Mouse (Mus musculus): ENCODE measurements around the gene Lbr. TPM values are rescaled to one million over a fixed set of nuclear protein-coding genes. Genes with fewer than 3 reads are reported as not detected.

Lbr gene
- polyA plus RNA-seq, 1 experiment from 2014 or later = 284 TPM

DNA sequence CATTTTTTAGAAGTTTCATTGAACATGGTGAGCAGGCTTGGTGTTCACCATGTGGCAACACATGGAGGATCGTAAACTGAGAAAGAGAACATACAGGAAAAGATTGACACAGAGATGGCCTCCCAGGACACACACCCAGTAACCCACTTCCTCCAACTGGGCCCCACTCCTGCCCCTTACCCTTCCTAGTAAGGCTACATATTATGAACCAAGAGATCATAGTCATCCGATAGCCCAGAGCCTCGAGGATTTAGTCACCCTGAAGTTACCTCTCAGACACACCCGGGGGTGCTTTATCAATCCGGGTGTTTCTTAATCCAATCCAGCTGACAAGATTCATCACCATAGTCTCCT, 23.0 kb upstream of the Lbr start:
- no peak overlapping the region for H3K4me2 ChIP-seq
- WGBS (ENCODE audit: insufficient replicate concordance) = 38% methylated on average over 5 of the region's 5 CpGs
- no peaks in the 10 kb centered on the region for H3K36me3 ChIP-seq
- ATAC-seq = no peak
- H3K27ac ChIP-seq = no peak overlapping the region; the same call in 1 of the 2 replicates
- H3K9ac ChIP-seq = no peak overlapping the region
- H3K9me3 ChIP-seq (replicated peaks) = no peaks in the 10 kb centered on the region
- peaks cover 37% of the 10 kb centered on the region for H3K4me1 ChIP-seq
- peaks cover 9% of the 10 kb centered on the region; the same call in 1 of the 2 replicates for H3K27me3 ChIP-seq (replicated peaks)
- H3K4me3 ChIP-seq = no peak overlapping the region

DNA sequence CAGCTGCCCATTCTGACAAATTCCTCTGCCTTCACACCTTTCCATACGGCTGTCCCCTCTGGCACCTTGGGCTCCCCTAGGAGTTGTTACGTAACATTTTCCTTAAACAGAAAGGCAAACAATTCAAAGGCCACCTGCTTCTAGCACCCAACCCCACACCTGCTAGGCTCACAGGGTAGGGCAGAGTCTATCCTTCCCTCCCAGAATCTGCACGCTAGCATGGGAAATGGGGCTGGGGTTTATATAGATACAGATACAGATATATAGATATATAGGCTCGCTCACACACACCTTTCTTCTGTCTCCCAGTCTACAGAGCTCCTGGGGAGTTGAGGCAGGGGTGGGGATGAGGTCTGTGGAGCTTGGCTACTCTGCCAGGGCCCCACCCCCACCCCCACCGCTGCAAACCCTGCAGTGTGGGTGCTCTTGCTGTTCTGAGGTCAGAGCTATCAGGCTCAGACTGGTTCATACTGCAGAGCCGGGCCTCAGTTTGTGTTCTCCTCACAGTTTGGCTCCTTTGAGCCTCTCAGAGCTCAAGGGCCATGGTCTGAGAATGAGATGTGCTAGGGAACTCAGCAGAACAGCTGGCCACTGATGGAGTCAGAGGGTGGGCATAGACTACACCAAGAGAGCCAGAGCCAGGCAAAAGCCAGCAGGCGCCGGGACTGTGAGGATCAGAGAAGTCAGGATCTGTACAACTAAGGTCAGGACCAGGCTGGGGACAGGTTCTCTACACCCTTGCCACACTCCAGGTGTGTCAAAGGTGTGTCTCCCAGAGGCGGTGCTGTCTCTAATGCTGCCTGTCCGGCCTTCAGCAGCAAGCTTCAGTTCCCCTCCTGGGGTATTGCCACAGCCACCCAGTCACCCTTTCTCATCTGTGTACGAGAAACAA, 22.4 kb upstream of the Lbr start:
- H3K27me3 ChIP-seq (replicated peaks) = peaks cover 9% of the 10 kb centered on the region; the same call in 1 of the 2 replicates
- ATAC-seq = no peak; the same call in 1 of the 2 replicates
- no peak overlapping the region for H3K4me2 ChIP-seq
- no peaks in the 10 kb centered on the region for H3K9me3 ChIP-seq (replicated peaks)
- no peak overlapping the region for H3K4me3 ChIP-seq
- H3K36me3 ChIP-seq = no peaks in the 10 kb centered on the region
- no peak overlapping the region for H3K27ac ChIP-seq
- 51% methylated on average over 11 of the region's 11 CpGs for WGBS (ENCODE audit: insufficient replicate concordance)
- H3K4me1 ChIP-seq = peaks cover 43% of the 10 kb centered on the region
- H3K9ac ChIP-seq = no peak overlapping the region

DNA sequence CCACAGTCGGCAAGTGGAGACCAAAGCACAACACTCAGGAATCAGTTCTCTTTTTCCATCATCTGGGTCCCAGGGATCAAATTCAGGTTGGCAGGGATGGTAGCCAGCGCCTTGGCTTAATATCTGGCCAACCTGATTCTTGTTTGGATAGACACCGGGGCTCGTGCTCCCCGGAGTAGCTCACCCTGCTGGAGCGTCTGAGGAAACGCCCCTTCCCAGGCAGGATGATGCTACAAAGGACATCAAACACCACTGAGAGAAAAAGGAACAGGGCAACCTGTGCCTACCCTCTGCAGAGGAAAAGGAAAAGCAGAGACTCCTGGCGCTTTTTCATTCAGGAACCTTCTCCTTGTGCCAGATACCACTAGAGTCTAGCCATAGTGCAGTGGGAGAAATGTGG, 20.6 kb upstream of the Lbr start:
- no peak for ATAC-seq
- Histone ChIP-seq H3K36me3 (no peaks in the 10 kb centered on the region), H3K9me3 (replicated peaks) (no peaks in the 10 kb centered on the region), H3K4me2 (no peak overlapping the region), H3K4me1 (peaks cover 45% of the 10 kb centered on the region), H3K27me3 (replicated peaks) (peaks cover 9% of the 10 kb centered on the region; the same call in 1 of the 2 replicates), H3K9ac (no peak overlapping the region), H3K27ac (no peak overlapping the region), H3K4me3 (no peak overlapping the region)
- 41% methylated on average over 8 of the region's 8 CpGs for WGBS (ENCODE audit: insufficient replicate concordance)

DNA sequence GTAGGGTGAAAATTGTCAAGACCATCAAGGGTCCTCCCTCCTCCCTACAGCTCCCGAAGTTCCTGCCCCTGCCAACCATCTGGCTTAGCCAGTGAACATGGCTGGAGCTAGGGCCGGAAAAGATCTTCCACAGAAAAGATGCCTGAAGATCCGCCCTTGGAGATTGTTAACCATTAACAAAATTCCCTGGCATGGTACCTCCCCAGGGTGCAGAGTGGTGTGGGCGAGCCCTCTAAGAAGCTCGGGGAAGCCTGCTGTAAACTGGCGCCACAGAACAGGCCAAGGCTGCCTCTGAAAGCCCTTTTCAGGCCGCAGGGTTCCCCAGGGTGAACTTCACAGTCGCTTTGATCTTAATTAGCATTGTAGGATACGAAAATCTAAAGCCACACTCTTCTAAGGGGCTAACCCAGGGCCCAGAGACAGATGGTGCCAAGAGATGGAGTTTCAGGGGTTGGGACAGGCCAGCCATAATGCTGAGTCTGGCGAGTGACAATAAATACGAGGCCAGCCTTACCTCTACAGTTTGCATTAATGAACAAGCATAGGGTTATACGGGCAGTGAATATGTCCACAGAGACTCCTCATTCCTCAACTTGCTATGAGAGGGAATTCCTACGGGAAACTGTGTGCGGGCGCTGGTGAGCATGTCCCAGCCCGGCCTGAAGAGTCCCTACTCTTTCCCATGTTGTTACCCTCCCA, 20.0 kb upstream of the Lbr start:
- H3K9me3 ChIP-seq (replicated peaks) = no peaks in the 10 kb centered on the region
- peaks cover 45% of the 10 kb centered on the region for H3K4me1 ChIP-seq
- peaks cover 9% of the 10 kb centered on the region; the same call in 1 of the 2 replicates for H3K27me3 ChIP-seq (replicated peaks)
- H3K4me3 ChIP-seq = no peak overlapping the region
- H3K4me2 ChIP-seq = no peak overlapping the region
- ATAC-seq = no peak
- no peak overlapping the region for H3K9ac ChIP-seq
- WGBS (ENCODE audit: insufficient replicate concordance) = 65% methylated on average over 16 of the region's 16 CpGs
- H3K27ac ChIP-seq = no peak overlapping the region
- no peaks in the 10 kb centered on the region for H3K36me3 ChIP-seq

DNA sequence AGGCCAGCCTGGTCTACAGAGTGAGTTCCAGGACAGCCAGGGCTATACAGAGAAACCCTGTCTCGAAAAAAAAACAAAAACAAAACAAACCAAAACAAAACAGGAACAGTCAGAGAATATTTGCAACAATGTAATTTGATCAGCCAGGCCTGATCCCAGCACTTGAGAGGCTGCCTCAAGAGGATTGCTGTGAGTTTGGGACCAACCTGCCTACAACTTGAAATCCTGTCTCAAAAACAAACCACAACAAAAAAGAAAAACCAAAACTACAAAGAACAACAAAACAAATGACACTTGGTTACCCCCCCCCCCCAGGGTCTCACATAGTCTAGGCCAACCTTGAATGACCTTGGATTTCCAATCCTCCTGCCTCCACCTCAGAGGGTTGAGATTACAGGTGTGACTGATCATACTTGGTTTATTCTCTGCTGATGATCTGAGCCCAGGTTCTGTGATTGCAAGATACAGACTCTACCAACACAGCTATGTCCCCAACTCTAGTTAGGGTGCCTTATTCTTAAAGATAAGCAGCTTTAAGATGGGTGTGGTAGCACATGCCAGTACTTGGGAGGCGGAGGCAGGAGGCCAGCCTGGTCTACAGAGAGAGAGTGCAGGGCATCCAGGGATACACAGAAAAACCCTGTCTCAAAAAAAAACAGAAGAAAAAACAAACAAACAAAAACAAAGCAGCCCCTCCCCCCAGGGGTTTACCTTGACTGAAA, 18.5 kb upstream of the Lbr start:
- peak; percentile 83 for ATAC-seq
- H3K9ac ChIP-seq = no peak overlapping the region
- H3K9me3 ChIP-seq (replicated peaks) = no peaks in the 10 kb centered on the region
- no peaks in the 10 kb centered on the region for H3K36me3 ChIP-seq
- H3K27ac ChIP-seq = peak overlapping the region; percentile 64; the same call in 1 of the 2 replicates
- 29% methylated on average over 2 of the region's 2 CpGs for WGBS (ENCODE audit: insufficient replicate concordance)
- peaks cover 9% of the 10 kb centered on the region; the same call in 1 of the 2 replicates for H3K27me3 ChIP-seq (replicated peaks)
- peak overlapping the region; percentile 9; the same call in 1 of the 2 replicates for H3K4me2 ChIP-seq
- no peak overlapping the region for H3K4me3 ChIP-seq
- H3K4me1 ChIP-seq = peaks cover 41% of the 10 kb centered on the region

DNA sequence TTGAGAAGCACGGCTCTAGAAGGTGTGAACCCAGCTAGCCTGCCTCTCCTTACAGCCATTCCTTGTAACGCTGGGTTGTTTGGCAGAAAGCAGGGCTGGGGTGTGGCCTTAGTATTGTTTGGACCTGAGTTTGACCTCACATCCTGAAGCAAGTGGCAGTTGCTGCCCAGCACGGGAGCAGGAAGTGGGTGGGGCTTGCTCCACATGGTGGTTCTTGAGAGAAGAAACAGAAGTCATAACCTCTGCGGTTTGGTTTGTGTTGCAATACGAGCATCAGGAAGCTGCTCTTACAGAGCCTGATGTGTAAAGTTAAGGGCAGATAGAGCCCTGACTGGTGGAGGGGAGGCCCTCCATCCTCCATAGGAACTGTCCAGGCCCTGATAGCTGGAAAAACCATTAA, 17.8 kb upstream of the Lbr start:
- WGBS (ENCODE audit: insufficient replicate concordance) = 3% methylated on average over 5 of the region's 5 CpGs
- peak overlapping the region; percentile 67 for H3K27ac ChIP-seq

DNA sequence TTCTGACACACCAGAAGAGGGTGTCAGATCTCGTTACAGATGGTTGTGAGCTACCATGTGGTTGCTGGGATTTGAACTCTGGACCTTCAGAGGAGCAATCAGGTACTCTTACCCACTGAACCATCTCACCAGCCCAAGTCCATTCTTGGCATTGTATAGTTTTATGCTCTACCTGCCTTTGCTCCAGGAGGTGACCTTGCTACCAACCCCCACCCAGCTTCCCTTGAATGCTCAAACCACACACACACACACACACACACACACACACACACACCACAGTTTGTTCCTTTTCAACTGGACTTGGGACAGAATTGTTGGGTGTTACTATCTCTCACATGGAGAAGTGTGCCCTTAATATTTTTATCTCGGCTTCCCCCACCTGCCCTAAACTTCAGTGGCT, 13.5 kb upstream of the Lbr start:
- WGBS (ENCODE audit: insufficient replicate concordance) = 66% methylated on average over 2 of the region's 2 CpGs
- H3K4me3 ChIP-seq = no peak overlapping the region
- H3K27me3 ChIP-seq (replicated peaks) = peaks cover 16% of the 10 kb centered on the region; the same call in 1 of the 2 replicates
- H3K9me3 ChIP-seq (replicated peaks) = no peaks in the 10 kb centered on the region
- H3K9ac ChIP-seq = no peak overlapping the region
- H3K4me2 ChIP-seq = no peak overlapping the region
- no peaks in the 10 kb centered on the region for H3K36me3 ChIP-seq
- H3K4me1 ChIP-seq = peaks cover 22% of the 10 kb centered on the region
- H3K27ac ChIP-seq = no peak overlapping the region
- ATAC-seq = no peak

More for the DNA sequence above, 17.8 kb upstream of the Lbr start:
- Histone ChIP-seq H3K4me2 (peak overlapping the region; percentile 9), H3K9ac (no peak overlapping the region), H3K36me3 (no peaks in the 10 kb centered on the region), H3K4me3 (no peak overlapping the region), H3K9me3 (replicated peaks) (no peaks in the 10 kb centered on the region), H3K27me3 (replicated peaks) (peaks cover 9% of the 10 kb centered on the region; the same call in 1 of the 2 replicates), H3K4me1 (peaks cover 34% of the 10 kb centered on the region)
- peak; percentile 64 for ATAC-seq

DNA sequence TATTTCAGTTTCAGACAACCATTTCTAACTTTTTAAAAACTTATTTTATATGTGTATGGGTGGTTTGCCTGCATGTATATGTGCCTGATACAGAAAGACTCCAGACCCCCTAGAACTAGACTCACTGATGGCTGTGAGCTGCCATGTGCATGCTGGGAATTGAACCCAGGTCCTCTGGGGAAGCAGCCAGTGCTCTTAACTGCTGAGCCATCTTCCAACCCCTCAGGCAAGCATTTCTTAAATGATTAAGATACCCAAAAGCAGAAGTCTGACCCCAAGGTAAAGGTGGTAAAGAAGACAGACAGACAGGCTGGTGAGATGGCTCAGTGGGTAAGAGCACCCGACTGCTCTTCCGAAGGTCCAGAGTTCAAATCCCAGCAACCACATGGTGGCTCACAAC, 12.0 kb upstream of the Lbr start:
- H3K36me3 ChIP-seq = no peaks in the 10 kb centered on the region
- peaks cover 16% of the 10 kb centered on the region; the same call in 1 of the 2 replicates for H3K27me3 ChIP-seq (replicated peaks)
- ATAC-seq = no peak
- H3K4me2 ChIP-seq = no peak overlapping the region
- no peak overlapping the region for H3K4me3 ChIP-seq
- H3K4me1 ChIP-seq = peaks cover 9% of the 10 kb centered on the region
- 94% methylated on average over 2 of the region's 2 CpGs for WGBS (ENCODE audit: insufficient replicate concordance)
- no peak overlapping the region for H3K9ac ChIP-seq
- no peak overlapping the region for H3K27ac ChIP-seq
- no peaks in the 10 kb centered on the region for H3K9me3 ChIP-seq (replicated peaks)

DNA sequence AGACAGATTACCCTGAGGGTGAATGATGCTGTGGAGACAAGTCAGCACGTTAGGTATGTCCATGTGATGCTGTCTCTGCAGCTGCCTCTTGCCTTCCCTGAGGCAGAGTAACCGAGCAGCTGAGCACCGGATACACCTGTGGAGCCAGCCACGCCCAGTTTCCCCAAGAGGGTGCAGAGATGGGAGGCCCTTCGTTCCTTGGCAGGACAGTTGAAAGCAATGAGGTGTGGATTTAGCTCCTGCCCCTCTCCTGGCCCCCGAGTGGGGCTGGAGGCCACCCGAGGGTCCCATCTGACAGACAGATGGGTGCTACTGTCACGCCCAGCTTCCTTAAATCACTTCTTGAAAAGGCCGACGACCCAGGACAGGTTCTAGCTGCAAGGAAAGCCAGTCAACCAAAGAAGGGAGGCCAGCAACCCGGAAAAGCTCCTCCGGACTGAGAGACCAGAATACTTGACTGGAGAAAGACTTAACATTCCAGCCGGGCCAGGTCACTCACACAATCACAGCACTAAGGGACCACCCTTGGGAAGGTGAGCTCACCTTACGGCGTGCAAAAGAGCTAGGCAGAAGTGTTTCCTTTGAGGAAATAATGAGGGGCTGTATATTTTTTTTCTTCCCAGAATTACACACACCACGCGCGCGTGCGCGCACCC, 10.4 kb upstream of the Lbr start:
- ATAC-seq = peak; percentile 54
- H3K36me3 ChIP-seq = no peaks in the 10 kb centered on the region
- no peak overlapping the region for H3K27ac ChIP-seq
- H3K27me3 ChIP-seq (replicated peaks) = peaks cover 16% of the 10 kb centered on the region; the same call in 1 of the 2 replicates
- 7% methylated on average over 18 of the region's 21 CpGs for WGBS (ENCODE audit: insufficient replicate concordance)
- no peak overlapping the region for H3K9ac ChIP-seq
- H3K4me3 ChIP-seq = peak overlapping the region; percentile 20; the same call in 1 of the 2 replicates
- no peaks in the 10 kb centered on the region for H3K9me3 ChIP-seq (replicated peaks)
- H3K4me2 ChIP-seq = peak overlapping the region; percentile 34
- H3K4me1 ChIP-seq = peaks cover 9% of the 10 kb centered on the region

DNA sequence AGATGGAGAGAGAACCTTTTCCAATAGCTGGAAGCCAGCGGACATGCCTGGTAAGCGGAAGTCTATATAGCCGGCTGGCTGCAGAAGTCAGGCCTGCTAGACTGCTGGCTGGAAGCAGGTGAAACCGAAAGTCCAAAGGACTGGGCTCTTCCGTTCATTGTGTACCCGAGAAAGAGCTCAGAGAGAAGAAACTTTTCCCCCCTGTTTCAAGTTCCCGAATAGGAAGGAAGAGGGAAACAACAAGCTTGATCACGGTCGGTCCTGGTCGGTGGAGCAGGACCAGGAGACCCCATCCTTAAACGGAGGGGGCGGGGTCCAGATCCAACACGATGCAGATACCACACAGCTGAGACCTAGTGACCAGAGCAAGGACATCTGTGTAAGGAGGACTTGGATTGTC, 9.6 kb upstream of the Lbr start:
- Histone ChIP-seq H3K4me3 (peak overlapping the region; percentile 20), H3K27me3 (replicated peaks) (peaks cover 16% of the 10 kb centered on the region; the same call in 1 of the 2 replicates), H3K4me2 (peak overlapping the region; percentile 34), H3K9ac (no peak overlapping the region), H3K4me1 (peaks cover 9% of the 10 kb centered on the region), H3K9me3 (replicated peaks) (no peaks in the 10 kb centered on the region), H3K36me3 (no peaks in the 10 kb centered on the region), H3K27ac (no peak overlapping the region)
- WGBS (ENCODE audit: insufficient replicate concordance) = 25% methylated on average over 13 of the region's 13 CpGs
- no peak for ATAC-seq
